Mouse (Mus musculus): Measurements from ENCODE around the gene App. TPM values are rescaled to one million over a fixed set of nuclear protein-coding genes. Genes with fewer than 3 reads are reported as not detected.

App gene
- polyA plus RNA-seq, 1 experiment from 2014 or later: 287 TPM

DNA sequence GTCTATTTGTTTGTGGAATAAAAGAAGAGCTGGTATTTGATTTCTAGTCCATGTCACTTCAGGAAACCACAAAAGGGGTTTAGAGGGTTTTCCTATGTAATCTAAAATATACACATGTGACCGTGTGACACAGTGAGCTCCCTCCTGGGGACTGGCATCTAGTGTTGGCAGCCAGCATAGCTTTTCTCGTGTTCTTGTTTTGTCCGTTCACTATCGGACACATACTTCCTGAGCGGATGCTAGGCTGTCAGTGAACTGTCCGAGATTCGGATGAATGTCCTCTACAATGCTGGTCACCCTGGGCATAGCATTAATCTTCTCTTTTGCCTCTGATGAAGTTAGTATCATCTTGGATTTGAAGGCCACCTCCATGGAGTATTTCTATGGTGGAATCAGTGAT, 180.7 kb downstream of the App start:
- 92% methylated on average over 7 of the region's 7 CpGs for WGBS
- H3K4me1 ChIP-seq (replicated peaks; ENCODE audit: control insufficient read depth, insufficient read depth, low read length): peaks cover 9% of the 10 kb centered on the region
- no peaks in the 10 kb centered on the region for H3K27me3 ChIP-seq (replicated peaks; ENCODE audit: control insufficient read depth, insufficient read depth, low read length)
- no peak overlapping the region for H3K27ac ChIP-seq (ENCODE audit: low read length)
- peaks cover 2% of the 10 kb centered on the region; the same call in 1 of the 2 replicates for H3K36me3 ChIP-seq (ENCODE audit: control insufficient read depth, insufficient read depth)
- no peak for ATAC-seq
- H3K4me3 ChIP-seq (replicated peaks; ENCODE audit: low read length): no peak overlapping the region
- no peak overlapping the region for H3K9ac ChIP-seq (replicated peaks; ENCODE audit: low read depth, low read length)
- H3K4me2 ChIP-seq (ENCODE audit: low read length): no peak overlapping the region
- no peaks in the 10 kb centered on the region for H3K9me3 ChIP-seq (ENCODE audit: control insufficient read depth, low read length)

DNA sequence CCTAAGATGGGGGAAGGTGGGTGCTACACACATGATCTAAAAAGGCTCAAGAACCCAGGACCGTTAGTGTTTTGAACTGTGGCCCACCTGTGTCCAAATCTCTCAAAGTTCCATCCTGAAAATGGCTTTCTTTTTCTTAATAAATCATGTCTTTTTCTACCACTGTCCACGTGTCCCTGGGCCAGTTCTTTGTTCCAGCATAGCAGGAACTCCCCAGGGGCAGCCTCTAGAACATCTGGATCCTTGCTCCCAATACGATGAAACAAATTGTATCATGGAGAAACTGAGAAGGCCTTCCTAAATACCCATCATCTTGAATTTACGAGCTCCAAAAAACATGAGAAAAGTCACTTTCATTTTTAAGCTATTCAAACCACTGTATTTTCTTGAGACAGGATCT, 182.6 kb downstream of the App start:
- Histone ChIP-seq H3K4me1 (replicated peaks; ENCODE audit: control insufficient read depth, insufficient read depth, low read length) (peaks cover 9% of the 10 kb centered on the region), H3K9me3 (ENCODE audit: control insufficient read depth, low read length) (no peaks in the 10 kb centered on the region), H3K4me2 (ENCODE audit: low read length) (no peak overlapping the region), H3K27ac (ENCODE audit: low read length) (no peak overlapping the region), H3K9ac (replicated peaks; ENCODE audit: low read depth, low read length) (no peak overlapping the region), H3K4me3 (replicated peaks; ENCODE audit: low read length) (no peak overlapping the region), H3K27me3 (replicated peaks; ENCODE audit: control insufficient read depth, insufficient read depth, low read length) (no peaks in the 10 kb centered on the region), H3K36me3 (ENCODE audit: control insufficient read depth, insufficient read depth) (no peaks in the 10 kb centered on the region; the same call in 1 of the 2 replicates)
- 88% methylated on average over 4 of the region's 4 CpGs for WGBS
- ATAC-seq: no peak

DNA sequence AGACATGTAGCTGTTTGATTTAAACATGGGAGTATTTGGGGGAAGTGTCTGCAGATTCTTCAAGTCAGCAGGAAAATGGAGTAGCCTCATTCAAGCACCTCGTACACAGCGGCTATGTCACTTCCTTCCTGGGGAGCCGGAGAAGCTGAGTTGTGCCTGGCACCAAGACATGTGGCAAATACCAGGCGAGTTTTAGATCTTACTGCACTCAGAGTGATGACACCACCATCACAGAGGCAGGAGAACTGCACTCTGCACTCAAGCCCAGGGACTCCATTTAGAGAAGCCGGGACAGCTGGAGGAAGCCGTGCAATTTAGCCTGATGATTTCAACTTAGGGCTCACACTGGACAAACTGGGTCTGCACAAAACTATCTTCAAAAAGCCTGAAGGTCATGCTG, 183.6 kb downstream of the App start:
- Histone ChIP-seq H3K9me3 (ENCODE audit: control insufficient read depth, low read length) (no peaks in the 10 kb centered on the region), H3K27ac (ENCODE audit: low read length) (no peak overlapping the region), H3K4me3 (replicated peaks; ENCODE audit: low read length) (no peak overlapping the region), H3K9ac (replicated peaks; ENCODE audit: low read depth, low read length) (no peak overlapping the region), H3K36me3 (ENCODE audit: control insufficient read depth, insufficient read depth) (no peaks in the 10 kb centered on the region; the same call in 1 of the 2 replicates), H3K27me3 (replicated peaks; ENCODE audit: control insufficient read depth, insufficient read depth, low read length) (no peaks in the 10 kb centered on the region), H3K4me1 (replicated peaks; ENCODE audit: control insufficient read depth, insufficient read depth, low read length) (peaks cover 9% of the 10 kb centered on the region), H3K4me2 (ENCODE audit: low read length) (no peak overlapping the region)
- 63% methylated on average over 6 of the region's 6 CpGs for WGBS
- ATAC-seq: 0 out of 2 replicates have a peak, but pooled peaks have one; percentile 27

DNA sequence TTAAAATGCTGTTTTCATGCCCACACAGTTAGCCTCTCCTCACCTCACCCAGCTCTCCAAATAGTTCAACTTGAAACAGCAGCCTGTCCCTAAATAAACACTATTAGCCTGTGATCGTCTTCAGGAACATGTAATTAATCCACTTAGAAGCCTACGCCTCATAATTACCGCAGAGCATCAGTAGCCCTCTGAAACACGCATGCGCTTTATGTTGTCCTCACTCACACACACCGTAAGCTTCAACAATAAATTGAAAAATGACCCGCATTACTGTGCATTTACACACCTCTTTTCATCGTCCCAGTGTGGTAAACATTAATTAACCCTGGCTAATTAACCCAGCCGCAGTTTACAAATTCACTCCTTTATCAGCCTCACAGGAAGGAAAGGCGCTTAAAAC, 184.1 kb downstream of the App start:
- Histone ChIP-seq H3K4me2 (ENCODE audit: low read length) (no peak overlapping the region), H3K4me3 (replicated peaks; ENCODE audit: low read length) (no peak overlapping the region), H3K36me3 (ENCODE audit: control insufficient read depth, insufficient read depth) (no peaks in the 10 kb centered on the region; the same call in 1 of the 2 replicates), H3K4me1 (replicated peaks; ENCODE audit: control insufficient read depth, insufficient read depth, low read length) (peaks cover 9% of the 10 kb centered on the region), H3K9me3 (ENCODE audit: control insufficient read depth, low read length) (no peaks in the 10 kb centered on the region), H3K9ac (replicated peaks; ENCODE audit: low read depth, low read length) (no peak overlapping the region), H3K27me3 (replicated peaks; ENCODE audit: control insufficient read depth, insufficient read depth, low read length) (no peaks in the 10 kb centered on the region), H3K27ac (ENCODE audit: low read length) (no peak overlapping the region)
- 25% methylated on average over 10 of the region's 10 CpGs for WGBS
- 0 out of 2 replicates have a peak, but pooled peaks have one; percentile 16 for ATAC-seq

DNA sequence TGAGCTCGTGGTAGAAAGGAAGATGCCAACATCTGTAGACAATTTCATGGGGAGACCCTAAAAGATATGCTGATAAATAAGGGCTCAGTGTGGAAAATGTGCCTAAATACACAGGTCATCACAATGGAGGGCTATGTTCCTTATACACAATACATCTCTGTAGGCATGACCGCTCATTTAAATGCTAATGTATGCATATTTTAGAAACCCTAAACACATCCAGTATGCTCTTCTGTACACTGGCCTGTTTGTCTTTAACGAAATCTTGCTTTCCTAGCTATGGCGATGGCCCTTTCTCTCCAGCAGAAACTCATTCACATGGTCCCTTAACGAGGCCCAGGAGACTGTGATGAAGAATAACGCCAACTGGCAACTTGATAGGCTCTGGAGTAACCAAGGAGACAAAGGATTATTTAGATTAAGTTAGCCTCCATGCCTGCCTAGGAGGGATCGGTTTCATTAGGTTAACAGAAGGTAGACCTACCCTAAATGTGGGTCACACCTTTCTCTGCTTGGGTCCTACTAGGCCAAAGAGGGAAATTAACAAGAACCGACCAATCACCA, 185.8 kb downstream of the App start:
- Histone ChIP-seq H3K4me2 (ENCODE audit: low read length) (no peak overlapping the region), H3K4me1 (replicated peaks; ENCODE audit: control insufficient read depth, insufficient read depth, low read length) (peaks cover 12% of the 10 kb centered on the region), H3K9ac (replicated peaks; ENCODE audit: low read depth, low read length) (no peak overlapping the region), H3K27ac (ENCODE audit: low read length) (no peak overlapping the region), H3K36me3 (ENCODE audit: control insufficient read depth, insufficient read depth) (no peaks in the 10 kb centered on the region; the same call in 1 of the 2 replicates), H3K27me3 (replicated peaks; ENCODE audit: control insufficient read depth, insufficient read depth, low read length) (no peaks in the 10 kb centered on the region), H3K9me3 (ENCODE audit: control insufficient read depth, low read length) (no peaks in the 10 kb centered on the region), H3K4me3 (replicated peaks; ENCODE audit: low read length) (no peak overlapping the region)
- peak; percentile 32; the same call in 1 of the 2 replicates for ATAC-seq
- WGBS: 35% methylated on average over 8 of the region's 8 CpGs

DNA sequence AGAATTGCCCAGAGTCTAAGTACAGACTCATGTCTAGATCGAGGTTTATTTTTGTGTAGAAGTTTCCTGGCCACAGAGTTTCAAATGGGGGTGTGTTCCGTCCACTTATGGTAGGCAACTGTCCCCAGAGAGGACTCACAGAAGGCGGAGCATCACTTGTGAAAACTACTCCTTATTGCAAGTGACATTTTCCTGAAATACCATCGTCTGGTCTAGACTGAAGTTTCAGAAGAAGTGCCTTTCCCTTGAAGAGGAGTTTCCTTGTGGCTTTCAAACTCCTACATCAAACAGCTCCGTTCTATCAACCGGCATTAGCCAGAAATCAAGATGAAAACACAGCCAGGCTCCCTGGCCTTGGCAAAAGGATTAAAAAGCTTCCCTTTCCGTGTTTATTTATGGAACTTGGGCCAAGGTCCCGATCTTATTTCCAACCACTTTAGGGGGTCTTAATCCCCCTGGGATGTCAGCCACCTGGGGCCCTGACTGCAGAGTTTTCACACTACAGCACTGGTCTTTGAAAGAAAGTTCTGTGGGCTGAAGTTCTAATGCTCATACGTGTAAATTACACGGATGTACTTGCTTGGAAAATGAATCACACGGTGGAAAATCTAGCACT, 187.4 kb downstream of the App start:
- H3K36me3 ChIP-seq (ENCODE audit: control insufficient read depth, insufficient read depth): no peaks in the 10 kb centered on the region
- no peak for ATAC-seq
- no peak overlapping the region for H3K9ac ChIP-seq (replicated peaks; ENCODE audit: low read depth, low read length)
- H3K4me1 ChIP-seq (replicated peaks; ENCODE audit: control insufficient read depth, insufficient read depth, low read length): peaks cover 12% of the 10 kb centered on the region
- no peaks in the 10 kb centered on the region for H3K27me3 ChIP-seq (replicated peaks; ENCODE audit: control insufficient read depth, insufficient read depth, low read length)
- H3K27ac ChIP-seq (ENCODE audit: low read length): no peak overlapping the region
- H3K9me3 ChIP-seq (ENCODE audit: control insufficient read depth, low read length): no peaks in the 10 kb centered on the region
- H3K4me3 ChIP-seq (replicated peaks; ENCODE audit: low read length): no peak overlapping the region
- WGBS: 77% methylated on average over 11 of the region's 11 CpGs
- no peak overlapping the region for H3K4me2 ChIP-seq (ENCODE audit: low read length)

DNA sequence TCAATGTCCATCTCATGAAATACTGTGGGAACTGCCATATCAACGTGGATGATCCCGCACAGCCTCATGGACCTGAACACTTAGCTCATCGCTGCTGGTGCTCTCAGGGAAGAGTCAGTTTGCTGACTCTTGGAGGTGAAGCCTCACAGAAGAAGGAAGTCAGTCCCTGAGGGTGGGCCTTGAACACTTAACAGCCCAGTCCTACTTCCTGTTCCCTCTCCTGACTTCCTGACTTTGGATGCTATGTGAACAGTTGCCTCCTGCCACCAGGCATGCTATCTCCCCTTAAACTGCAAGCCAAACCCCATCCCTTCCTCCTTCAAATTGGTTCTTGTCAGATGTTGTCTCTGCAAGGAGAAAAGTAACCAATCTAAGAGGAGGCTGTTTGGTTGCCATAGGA, 188.2 kb downstream of the App start:
- Histone ChIP-seq H3K4me2 (ENCODE audit: low read length) (no peak overlapping the region), H3K4me3 (replicated peaks; ENCODE audit: low read length) (no peak overlapping the region), H3K36me3 (ENCODE audit: control insufficient read depth, insufficient read depth) (no peaks in the 10 kb centered on the region), H3K9me3 (ENCODE audit: control insufficient read depth, low read length) (no peaks in the 10 kb centered on the region), H3K9ac (replicated peaks; ENCODE audit: low read depth, low read length) (no peak overlapping the region), H3K4me1 (replicated peaks; ENCODE audit: control insufficient read depth, insufficient read depth, low read length) (peaks cover 12% of the 10 kb centered on the region), H3K27ac (ENCODE audit: low read length) (no peak overlapping the region), H3K27me3 (replicated peaks; ENCODE audit: control insufficient read depth, insufficient read depth, low read length) (no peaks in the 10 kb centered on the region)
- ATAC-seq: no peak
- WGBS: 95% methylated on average over 3 of the region's 3 CpGs

DNA sequence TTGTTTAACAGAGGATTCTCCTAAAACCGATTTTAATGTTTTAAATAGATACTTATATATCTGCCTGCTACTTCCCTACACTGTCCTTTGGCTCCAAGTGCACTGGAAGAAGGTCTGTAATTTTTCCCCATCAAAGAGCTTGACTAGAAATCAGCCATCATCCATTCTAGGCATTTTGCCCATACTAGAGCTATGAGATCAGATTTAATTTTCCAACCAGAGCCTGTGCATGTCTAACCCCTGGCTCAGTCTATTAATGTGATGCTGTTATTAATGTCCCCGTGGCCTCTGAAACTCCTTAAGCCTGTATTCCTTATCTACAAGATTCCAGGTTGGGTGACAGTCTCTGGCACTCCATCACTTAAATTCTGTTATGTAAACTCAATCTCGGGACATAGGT, 190.1 kb downstream of the App start:
- no peaks in the 10 kb centered on the region for H3K36me3 ChIP-seq (ENCODE audit: control insufficient read depth, insufficient read depth)
- peak; percentile 43; the same call in 1 of the 2 replicates for ATAC-seq
- H3K27me3 ChIP-seq (replicated peaks; ENCODE audit: control insufficient read depth, insufficient read depth, low read length): no peaks in the 10 kb centered on the region
- no peaks in the 10 kb centered on the region for H3K9me3 ChIP-seq (ENCODE audit: control insufficient read depth, low read length)
- H3K4me1 ChIP-seq (replicated peaks; ENCODE audit: control insufficient read depth, insufficient read depth, low read length): peaks cover 3% of the 10 kb centered on the region
- H3K9ac ChIP-seq (replicated peaks; ENCODE audit: low read depth, low read length): no peak overlapping the region
- H3K4me3 ChIP-seq (replicated peaks; ENCODE audit: low read length): no peak overlapping the region
- no peak overlapping the region for H3K27ac ChIP-seq (ENCODE audit: low read length)
- H3K4me2 ChIP-seq (ENCODE audit: low read length): no peak overlapping the region
- WGBS: 72% methylated on average over 3 of the region's 3 CpGs

DNA sequence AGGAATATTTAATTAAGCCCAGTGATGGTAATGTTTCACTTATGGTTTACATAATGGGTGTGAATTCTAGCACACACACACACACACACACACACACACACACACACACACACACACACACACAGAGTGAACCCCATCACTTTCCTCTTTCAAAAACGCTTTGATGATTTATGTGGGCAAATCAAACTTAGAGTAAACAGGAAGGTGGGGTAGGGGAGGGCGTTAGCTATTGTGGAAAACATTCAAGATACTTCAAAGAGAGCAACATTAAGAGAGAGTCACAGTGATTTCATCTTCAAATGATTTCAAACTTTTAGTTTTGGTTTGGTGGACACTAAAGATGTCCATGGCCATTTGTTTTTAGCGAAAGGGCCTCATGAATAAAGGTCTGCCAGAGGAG, 191.0 kb downstream of the App start:
- H3K27me3 ChIP-seq (replicated peaks; ENCODE audit: control insufficient read depth, insufficient read depth, low read length): no peaks in the 10 kb centered on the region
- H3K4me1 ChIP-seq (replicated peaks; ENCODE audit: control insufficient read depth, insufficient read depth, low read length): peaks cover 3% of the 10 kb centered on the region
- 87% methylated on average over 3 of the region's 3 CpGs for WGBS
- no peak overlapping the region for H3K27ac ChIP-seq (ENCODE audit: low read length)
- no peaks in the 10 kb centered on the region for H3K9me3 ChIP-seq (ENCODE audit: control insufficient read depth, low read length)
- no peak overlapping the region for H3K9ac ChIP-seq (replicated peaks; ENCODE audit: low read depth, low read length)
- H3K4me3 ChIP-seq (replicated peaks; ENCODE audit: low read length): no peak overlapping the region
- H3K36me3 ChIP-seq (ENCODE audit: control insufficient read depth, insufficient read depth): no peaks in the 10 kb centered on the region
- no peak overlapping the region for H3K4me2 ChIP-seq (ENCODE audit: low read length)
- ATAC-seq: no peak

Measured in forebrain, embryonic 16.5 days (tissue).